Mouse (Mus musculus) C2C12 (cell line): ENCODE results near the gene Il21r. TPM values are rescaled to one million over a fixed set of nuclear protein-coding genes. Genes with fewer than 3 reads are reported as not detected.

Experiments used
- H3K27me3 ChIP-seq: one replicate; pipeline ENCODE4 v1.6.1; 2011; ENCODE audit not compliant: control insufficient read depth, insufficient read depth, insufficient read length
- H3K36me3 ChIP-seq: one replicate; pipeline ENCODE4 v1.6.1; 2011; ENCODE audit not compliant: control insufficient read depth, insufficient read depth
- H3K4me3 ChIP-seq: one replicate; pipeline ENCODE4 v1.5.1; 2011; ENCODE audit warnings: mild to moderate bottlenecking, control low read depth; ENCODE audit not compliant: poor library complexity, insufficient read depth, severe bottlenecking
- H3K79me2 ChIP-seq: one replicate; pipeline ENCODE4 v1.6.1; 2011; ENCODE audit not compliant: control insufficient read depth, insufficient read depth
- H3K79me3 ChIP-seq: one replicate; pipeline ENCODE4 v1.6.1; 2011; ENCODE audit warnings: low read depth, control low read depth
- H3ac ChIP-seq: one replicate; pipeline ENCODE3; 2011; ENCODE audit warnings: low read depth; ENCODE audit not compliant: control insufficient read depth, insufficient read length
- CEBPB ChIP-seq: IDR thresholded peaks from one replicate; pipeline ENCODE4 v1.6.1; 2011; ENCODE audit warnings: low read depth, mild to moderate bottlenecking, control low read depth, moderate library complexity
- CTCF ChIP-seq: IDR thresholded peaks from one replicate; pipeline ENCODE4 v1.5.1; 2011; ENCODE audit not compliant: control insufficient read depth, insufficient read depth, insufficient read length
- FOSL1 ChIP-seq: IDR thresholded peaks from one replicate; pipeline ENCODE4 v1.8.0; 2011; ENCODE audit warnings: mild to moderate bottlenecking, low read length; ENCODE audit not compliant: poor library complexity, insufficient read depth, severe bottlenecking
- MAX ChIP-seq: IDR thresholded peaks from one replicate; pipeline ENCODE4 v1.6.1; 2011; ENCODE audit warnings: mild to moderate bottlenecking, control low read depth
- MYOD1 ChIP-seq: IDR thresholded peaks from one replicate; pipeline ENCODE4 v1.6.1; 2011; ENCODE audit warnings: low read depth; ENCODE audit not compliant: control insufficient read depth, insufficient read length
- MYOG ChIP-seq: IDR thresholded peaks from one replicate; pipeline ENCODE4 v1.6.1; 2011; ENCODE audit not compliant: control insufficient read depth, insufficient read length; ENCODE audit errors: extremely low read depth
- USF1 ChIP-seq: IDR thresholded peaks from one replicate; pipeline ENCODE4 v1.6.1; 2011; ENCODE audit warnings: low read depth, mild to moderate bottlenecking, control low read depth, moderate library complexity
- polyA plus RNA-seq: library from polyadenylated mRNA; unstranded; fragments of >200 nt; fragmentation: generic; extraction: Trizol; gene quantifications from one replicate; pipeline ENCODE4 v1.2.1, GENCODE M21; 2012; ENCODE audit warnings: missing spikeins

Gene Il21r
- polyA plus RNA-seq, 1 experiment, result 0.35 TPM

DNA sequence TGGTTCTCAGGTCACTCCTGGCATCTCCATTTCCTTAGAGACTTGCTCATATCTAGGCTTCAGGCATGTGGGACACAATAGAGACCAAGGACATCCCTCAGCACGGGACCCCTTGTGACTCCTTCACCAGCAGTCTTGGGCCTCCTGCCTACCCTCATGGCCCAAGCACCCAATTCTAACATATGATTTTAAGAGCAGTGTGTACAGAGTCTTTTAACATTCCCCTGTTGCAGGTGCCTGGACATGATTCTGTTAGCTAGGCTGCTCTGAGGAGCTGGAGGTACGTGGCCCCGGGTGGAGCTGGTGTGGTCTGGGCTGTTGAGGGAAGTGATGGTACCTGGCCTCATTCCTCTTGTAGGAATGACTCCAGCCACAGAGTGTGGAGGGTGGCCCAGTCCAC lies 40.1 kb upstream of the Il21r start:
- TF ChIP-seq CEBPB, result no peak
- TF ChIP-seq MYOD1, result no peak
- TF ChIP-seq CTCF, result no peak
- TF ChIP-seq USF1, result no peak
- TF ChIP-seq FOSL1, result no peak
- H3ac ChIP-seq, result no peak overlapping the region
- peaks cover 51% of the 10 kb centered on the region for H3K79me2 ChIP-seq
- peaks cover 18% of the 10 kb centered on the region for H3K36me3 ChIP-seq
- no peak overlapping the region for H3K4me3 ChIP-seq
- no peaks in the 10 kb centered on the region for H3K27me3 ChIP-seq
- H3K79me3 ChIP-seq, result peaks cover 19% of the 10 kb centered on the region

DNA sequence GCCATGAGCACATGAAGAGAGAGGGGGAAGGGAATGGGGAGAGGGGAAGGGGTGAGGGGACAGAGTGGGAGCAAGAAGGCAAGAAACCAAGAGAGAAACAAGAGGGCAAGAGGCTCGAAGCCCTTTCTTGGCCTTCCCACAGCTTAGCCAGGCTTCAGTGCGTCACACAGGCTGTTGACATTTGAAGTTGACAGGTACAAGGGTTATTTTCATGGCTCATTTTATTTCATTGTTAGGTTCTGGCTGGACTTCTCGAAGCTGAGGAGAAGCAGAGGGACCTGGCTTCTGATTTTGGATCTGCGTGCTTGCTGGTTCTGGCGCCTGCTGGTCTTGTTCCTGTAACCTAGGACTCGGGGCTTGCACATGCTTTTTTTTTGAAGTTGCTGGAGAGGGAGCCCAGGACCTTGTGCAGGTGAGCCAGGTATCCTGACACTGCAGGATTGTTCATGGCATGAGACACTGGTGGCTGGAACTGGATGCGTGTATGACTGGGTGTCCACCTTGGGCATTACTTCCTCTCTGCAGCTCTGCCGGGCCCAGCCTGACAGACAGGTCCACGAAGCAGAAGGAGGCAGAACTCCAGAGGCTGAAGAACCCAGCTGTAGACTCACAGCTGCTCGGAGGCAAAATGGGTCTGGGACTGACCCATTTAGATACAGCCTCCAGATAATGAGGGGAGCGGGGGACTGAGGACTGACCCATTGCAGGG lies 38.8 kb upstream of the Il21r start:
- Histone ChIP-seq H3K79me3 (peaks cover 15% of the 10 kb centered on the region), H3K79me2 (peaks cover 37% of the 10 kb centered on the region), H3K4me3 (no peak overlapping the region), H3K27me3 (no peaks in the 10 kb centered on the region), H3K36me3 (peaks cover 32% of the 10 kb centered on the region), H3ac (no peak overlapping the region)
- TF ChIP-seq MYOD1, result no peak
- no peak for TF ChIP-seq FOSL1
- TF ChIP-seq CEBPB, result no peak
- TF ChIP-seq MAX, result no peak
- no peak for TF ChIP-seq CTCF
- TF ChIP-seq MYOG, result no peak
- TF ChIP-seq USF1, result no peak

DNA sequence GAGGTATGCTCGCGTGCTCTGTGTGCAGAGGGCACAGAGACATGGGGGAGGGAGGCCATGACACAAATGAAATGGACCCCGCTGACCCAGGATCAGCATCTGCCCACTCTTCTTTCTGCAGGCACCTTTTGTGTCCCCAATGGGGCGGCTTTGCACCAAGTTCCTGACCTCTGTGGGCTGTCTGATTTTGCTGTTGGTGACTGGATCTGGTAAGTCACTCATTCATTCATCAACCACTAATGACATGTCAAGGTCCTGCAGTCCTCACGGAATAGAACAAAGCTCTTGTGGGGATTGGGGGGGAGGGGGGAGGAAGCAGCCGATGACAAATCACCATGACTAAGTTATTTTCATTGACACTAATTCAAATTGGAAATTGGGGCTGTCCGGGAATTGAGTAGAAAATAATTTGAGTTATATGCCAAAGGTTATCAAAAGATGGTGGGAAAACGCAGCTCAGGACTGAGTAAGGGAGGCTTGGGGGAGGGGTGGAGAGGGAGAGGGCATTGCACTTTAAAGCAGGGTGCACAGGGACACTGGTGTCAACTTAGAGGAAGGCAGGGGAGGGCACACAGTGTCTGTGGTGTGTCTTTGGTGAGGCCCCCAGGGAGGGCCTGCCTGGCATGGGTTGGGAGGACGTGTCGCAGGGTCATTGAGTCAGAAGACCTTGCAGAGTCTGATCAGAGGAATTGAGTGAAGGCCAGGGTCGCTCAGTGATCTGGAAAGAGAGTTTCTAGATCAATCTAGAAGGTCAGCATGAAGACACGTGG lies 37.5 kb upstream of the Il21r start:
- Histone ChIP-seq H3K4me3 (no peak overlapping the region), H3K36me3 (peaks cover 44% of the 10 kb centered on the region), H3ac (no peak overlapping the region), H3K79me2 (peaks cover 25% of the 10 kb centered on the region), H3K27me3 (no peaks in the 10 kb centered on the region), H3K79me3 (peaks cover 13% of the 10 kb centered on the region)
- TF ChIP-seq MYOD1, result peak; percentile 36
- TF ChIP-seq FOSL1, result peak; percentile 40
- TF ChIP-seq CTCF, result no peak
- no peak for TF ChIP-seq CEBPB

DNA sequence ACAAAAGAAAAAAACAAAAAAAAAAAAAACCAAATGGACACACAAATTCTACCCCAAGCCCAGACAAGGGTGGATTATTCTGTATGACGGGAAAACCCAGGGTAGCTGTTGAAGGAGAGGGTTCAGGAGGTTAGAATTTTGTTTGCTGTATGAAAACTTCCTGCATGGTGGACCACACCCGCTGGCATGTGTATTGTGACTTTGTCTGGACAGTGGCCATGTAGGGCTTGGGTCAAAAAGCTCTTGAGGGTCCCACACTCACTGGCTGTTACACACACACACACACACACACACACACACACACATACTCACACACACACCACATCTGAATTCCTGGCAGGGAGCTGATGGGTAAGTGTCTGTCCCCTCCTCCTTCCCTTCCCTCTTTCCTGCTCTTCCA lies 36.8 kb upstream of the Il21r start:
- H3K4me3 ChIP-seq, result no peak overlapping the region
- no peaks in the 10 kb centered on the region for H3K27me3 ChIP-seq
- H3K36me3 ChIP-seq, result peaks cover 51% of the 10 kb centered on the region
- peaks cover 10% of the 10 kb centered on the region for H3K79me3 ChIP-seq
- H3K79me2 ChIP-seq, result peaks cover 18% of the 10 kb centered on the region
- TF ChIP-seq MYOG (no peak), MYOD1 (no peak), CEBPB (no peak), FOSL1 (no peak), CTCF (no peak), MAX (no peak)
- no peak overlapping the region for H3ac ChIP-seq

DNA sequence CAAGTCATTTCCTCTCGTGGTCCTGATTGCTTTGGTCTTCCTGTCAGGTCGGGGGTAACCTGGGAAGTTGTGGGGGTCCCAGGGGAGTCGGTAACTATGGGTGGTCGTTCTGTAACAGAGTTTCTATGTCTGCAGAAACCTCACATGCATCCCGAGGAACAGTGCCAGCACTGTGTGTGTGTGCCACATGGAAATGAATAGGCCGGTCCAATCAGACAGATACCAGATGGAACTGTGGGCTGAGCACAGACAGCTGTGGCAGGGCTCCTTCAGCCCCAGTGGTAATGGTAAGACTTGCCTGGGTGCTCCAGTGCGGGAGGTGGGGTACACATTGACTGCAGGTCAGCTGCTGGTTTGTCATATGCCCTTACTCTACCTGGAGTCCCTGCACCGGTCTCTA lies 34.3 kb upstream of the Il21r start:
- no peak overlapping the region for H3K4me3 ChIP-seq
- H3K79me2 ChIP-seq, result no peaks in the 10 kb centered on the region
- H3K27me3 ChIP-seq, result no peaks in the 10 kb centered on the region
- H3K36me3 ChIP-seq, result peaks cover 72% of the 10 kb centered on the region
- no peaks in the 10 kb centered on the region for H3K79me3 ChIP-seq
- no peak overlapping the region for H3ac ChIP-seq
- no peak for TF ChIP-seq FOSL1
- no peak for TF ChIP-seq MAX
- no peak for TF ChIP-seq MYOD1
- TF ChIP-seq USF1, result no peak
- TF ChIP-seq CTCF, result no peak
- no peak for TF ChIP-seq MYOG
- no peak for TF ChIP-seq CEBPB

DNA sequence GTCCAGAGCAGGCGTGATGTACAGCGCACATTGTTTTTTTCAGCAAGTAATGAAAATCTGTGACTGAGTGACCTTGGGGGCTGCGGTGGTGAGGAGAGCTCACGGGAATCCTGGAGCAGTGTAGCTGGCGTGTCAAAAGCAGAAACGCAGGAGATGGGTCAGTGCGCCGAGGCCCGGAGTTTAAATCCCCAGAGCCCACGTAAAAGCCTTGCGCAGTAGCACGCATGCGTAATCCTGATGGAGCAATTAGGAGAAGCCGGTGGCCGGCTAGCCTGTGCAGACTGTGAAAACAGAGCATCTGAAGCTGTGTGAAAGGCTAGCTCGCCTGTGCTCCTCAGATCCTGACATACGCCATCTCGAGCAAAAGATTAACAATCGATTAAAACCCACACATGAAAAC lies 31.3 kb upstream of the Il21r start:
- no peak overlapping the region for H3ac ChIP-seq
- TF ChIP-seq MYOG, result no peak
- no peak for TF ChIP-seq CTCF
- TF ChIP-seq CEBPB, result no peak
- TF ChIP-seq FOSL1, result no peak
- no peak for TF ChIP-seq MAX
- TF ChIP-seq USF1, result no peak
- no peak for TF ChIP-seq MYOD1
- no peaks in the 10 kb centered on the region for H3K79me3 ChIP-seq
- H3K79me2 ChIP-seq, result no peaks in the 10 kb centered on the region
- no peak overlapping the region for H3K4me3 ChIP-seq
- H3K36me3 ChIP-seq, result peaks cover 75% of the 10 kb centered on the region
- H3K27me3 ChIP-seq, result no peaks in the 10 kb centered on the region
